Mouse (Mus musculus): ENCODE data around the gene A4gnt.

Gene A4gnt

DNA sequence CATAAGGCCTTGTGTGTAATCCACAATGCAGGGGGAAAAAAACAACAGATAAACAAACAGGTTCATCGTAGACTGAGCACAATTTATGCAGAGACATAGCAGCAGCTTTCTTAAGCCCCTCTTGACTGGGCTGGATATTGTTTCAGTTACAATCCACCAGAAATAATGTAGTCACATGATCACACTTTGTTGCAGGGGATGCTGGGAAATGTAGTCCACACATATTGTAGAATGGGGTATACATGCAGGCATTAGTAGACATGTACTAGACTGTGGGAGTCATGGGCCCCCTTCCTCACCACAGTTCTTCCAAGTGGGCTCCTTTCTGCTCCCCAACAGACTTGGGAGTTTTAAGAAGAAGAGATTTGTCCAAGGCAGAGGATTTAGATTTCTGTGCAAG, 24.5 kb downstream of the A4gnt start:
- DNase-seq (ENCODE audit: low spot score): no peak

DNA sequence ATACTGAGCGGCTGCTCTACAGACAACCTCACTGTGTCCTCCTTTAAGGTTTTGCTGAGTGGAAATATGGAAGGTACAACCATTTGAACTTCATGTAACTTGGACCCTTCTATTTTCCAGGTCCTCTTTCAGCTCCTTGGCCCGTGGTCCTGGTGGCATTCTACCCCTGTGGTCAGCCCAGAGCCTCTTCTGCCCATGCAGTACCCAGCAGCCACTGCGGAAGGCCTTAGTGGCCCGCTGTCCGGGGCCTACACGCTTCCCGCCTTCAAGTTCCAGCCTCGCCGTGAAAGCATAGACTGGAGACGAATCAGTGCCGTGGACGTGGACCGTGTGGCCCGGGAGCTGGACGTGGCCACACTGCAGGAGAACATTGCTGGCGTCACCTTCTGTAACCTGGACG, 24.9 kb downstream of the A4gnt start:
- no peak for DNase-seq (ENCODE audit: low spot score)

GRCm38 (mm10) chr9:99637736-99638135, 25.4 kb downstream of the A4gnt start:
- DNase-seq (ENCODE audit: low spot score): no peak

DNA sequence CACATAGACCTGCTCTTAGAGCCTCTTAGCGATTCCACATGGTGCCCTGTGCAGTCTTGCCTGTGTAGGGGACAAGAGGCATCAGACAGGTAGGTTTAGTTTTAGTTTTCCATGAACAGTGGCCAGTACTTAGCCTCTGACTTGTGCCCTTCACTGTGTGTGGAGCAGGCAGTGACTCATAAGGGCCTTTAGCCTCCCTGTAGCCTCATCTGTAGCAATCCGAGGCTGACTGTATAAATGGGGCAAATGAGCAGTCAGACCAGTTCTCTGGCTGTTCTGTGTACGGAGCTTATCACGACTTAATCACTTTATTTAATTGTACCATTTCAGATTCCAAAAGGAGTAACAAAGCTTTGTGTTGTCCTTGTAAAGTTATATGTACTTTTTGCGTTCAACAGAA, 27.7 kb downstream of the A4gnt start:
- DNase-seq (ENCODE audit: low spot score): no peak

DNA sequence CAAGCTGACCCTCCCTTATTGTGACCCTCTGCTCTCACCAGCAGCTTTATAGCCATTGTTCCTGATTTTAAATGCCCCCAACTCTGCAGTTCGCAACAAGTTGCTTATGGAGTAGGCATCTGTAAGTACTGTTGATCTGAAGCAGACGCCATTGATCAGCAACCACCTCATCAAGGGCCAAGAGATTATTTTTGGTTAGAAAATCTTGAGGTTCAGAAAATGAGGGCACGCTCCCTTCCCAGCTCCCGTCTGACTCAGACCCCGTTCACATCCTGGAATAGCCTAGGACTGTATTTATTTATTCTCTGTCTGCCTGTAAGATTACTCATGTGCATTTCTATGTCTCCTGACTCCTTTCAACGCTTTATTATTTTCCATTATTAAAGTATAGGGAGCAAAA, 33.1 kb downstream of the A4gnt start:
- no peak for DNase-seq (ENCODE audit: low spot score)

DNA sequence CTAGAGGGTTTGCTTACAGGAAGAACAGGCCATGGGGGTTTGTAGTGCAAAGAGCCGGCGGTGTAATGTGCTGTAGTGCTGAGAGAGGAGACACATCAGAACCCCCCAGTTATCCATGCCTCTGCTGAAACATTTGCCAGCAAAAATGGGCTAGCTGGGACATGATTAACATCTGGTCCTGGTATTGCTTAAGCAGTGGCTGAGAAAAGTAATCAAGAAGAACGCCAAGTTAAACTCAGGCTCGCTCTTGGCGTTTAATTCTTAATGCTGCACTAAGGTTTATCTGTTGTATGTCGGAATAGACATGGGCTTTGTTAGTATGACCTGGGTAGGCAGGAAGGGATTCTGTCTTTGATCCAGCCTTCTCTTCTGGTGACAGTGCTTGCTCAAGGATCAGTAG, 33.8 kb downstream of the A4gnt start:
- DNase-seq (ENCODE audit: low spot score): no peak

DNA sequence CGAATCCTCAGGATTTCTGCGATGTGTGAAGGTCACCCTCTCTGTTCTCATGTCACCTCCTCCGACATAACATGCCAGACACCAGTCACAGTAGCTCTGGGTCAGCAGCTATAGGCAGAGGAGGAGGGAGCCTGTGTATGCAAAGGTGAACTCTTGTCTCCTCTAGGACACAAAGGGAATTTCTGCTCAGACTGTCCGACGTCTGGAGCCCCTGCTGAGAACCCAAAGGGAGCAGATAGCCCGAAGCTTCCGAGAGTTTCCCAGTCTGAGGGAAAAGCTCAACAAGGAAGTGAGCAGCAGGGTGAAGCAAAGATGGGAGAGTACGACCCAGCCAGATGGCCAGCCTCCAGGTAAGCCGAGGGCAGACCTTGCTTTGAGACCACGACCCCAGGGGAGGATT, 48.5 kb downstream of the A4gnt start:
- DNase-seq (ENCODE audit: low spot score): no peak

DNA sequence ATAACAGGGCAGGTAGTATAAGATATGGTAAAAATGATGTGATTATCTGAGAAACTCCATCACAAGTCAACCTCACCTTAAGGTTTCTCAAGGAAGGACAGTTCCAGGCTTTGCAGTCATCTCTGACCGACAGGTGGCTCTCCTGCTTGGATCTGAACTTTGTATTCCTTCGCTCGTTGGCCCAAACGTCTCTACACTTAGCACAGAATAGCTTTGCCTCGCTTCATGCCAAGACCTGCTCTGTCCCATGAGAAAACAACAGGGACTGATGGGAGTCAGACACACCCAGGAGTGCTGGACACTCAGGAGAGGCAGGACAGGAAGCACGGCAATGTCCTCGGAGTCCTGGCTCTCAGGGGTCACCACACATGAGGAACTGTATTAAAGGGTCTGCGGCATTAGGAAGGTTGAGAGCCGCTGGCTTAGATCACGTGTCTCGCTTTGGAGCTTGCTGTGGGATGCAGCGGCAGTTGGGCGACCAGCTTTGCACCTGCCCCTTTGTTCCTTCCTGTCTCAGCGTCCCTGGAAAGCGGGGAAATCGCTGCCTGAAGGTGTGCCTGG, 49.4 kb downstream of the A4gnt start:
- no peak for DNase-seq (ENCODE audit: low spot score)

DNA sequence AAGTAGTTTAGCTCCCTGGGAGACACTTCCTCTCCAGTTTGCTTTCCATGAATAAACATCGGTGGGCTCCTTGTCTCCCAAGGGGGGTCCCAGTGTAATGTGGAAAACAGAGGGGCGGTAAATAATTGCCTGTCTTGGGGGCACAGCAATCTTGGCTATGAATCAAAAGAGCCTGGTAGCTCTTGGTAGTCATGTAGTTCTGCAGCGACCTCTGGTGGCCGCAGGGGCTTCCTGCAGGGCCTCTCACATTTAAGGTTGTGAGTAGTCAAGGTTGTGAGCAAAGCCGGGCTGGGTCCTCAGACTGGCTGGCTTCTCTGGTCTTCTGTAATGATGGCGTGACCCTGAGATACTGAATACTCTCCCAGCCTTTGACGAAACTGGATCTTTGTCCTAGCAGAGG, 50.1 kb downstream of the A4gnt start:
- DNase-seq (ENCODE audit: low spot score): peak; percentile 57

DNA sequence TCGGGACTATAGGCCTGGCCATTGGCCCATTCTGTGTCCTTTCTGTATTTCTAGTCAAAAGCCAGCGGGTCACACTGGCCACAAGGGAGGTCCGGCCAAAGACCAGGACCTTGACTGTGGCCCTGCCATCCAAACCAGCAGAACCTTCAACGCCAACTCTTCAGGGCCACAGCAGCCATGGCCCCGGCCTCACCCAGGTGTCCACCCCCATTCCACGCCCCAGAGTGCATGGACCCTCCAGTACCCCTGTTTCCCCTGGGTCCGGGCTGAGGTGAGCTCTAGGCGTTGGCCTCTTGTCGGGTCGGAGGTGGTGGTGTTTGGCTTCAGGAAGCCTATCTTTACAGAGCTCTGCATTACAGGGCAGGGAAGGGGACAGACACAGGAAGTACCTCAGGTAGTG, 50.6 kb downstream of the A4gnt start:
- no peak for DNase-seq (ENCODE audit: low spot score)

DNA sequence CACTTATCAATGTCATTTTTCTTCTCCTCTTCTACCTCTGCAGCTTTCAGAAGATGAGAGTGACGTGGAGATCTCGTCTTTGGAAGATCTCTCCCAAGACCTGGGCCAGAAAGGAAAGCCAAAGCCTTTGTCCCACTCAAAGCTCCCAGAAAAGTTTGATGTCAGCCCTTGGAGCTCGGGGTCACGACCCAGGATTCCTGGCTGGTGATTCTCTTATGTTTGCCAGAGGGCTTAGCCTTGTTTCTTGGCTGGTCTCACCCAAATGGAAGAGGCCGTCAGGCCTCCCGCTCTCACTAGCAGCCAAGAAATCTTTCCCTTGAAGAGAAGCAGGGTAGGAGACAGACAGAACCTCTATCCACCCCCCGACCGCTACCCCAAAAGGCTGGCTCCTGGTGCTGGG, 55.3 kb downstream of the A4gnt start:
- peak; percentile 42 for DNase-seq (ENCODE audit: low spot score)

DNA sequence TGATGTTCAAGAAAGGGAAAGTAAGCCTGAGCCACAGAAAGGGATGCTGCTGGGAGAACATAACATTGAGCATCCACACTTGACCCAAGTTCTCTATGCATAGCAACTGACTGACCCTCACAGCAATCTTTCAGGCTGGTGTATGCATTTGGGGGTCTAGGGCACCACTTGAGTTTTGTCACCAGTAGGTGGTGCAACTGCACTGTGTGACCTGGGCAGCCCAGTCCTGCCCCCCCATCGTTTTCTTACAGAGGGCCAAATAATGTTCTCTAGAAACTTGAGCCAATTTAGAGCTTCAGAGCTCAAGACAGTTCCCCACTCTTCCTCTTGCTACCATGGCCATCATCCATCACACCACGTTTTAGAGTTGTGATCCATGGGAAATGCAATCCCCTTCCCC, 59.3 kb downstream of the A4gnt start:
- no peak for DNase-seq (ENCODE audit: low spot score)

All from ovary, postnatal 14 days (tissue).